Mouse (Mus musculus): ENCODE measurements around the gene Banp. TPM values are rescaled to one million over a fixed set of nuclear protein-coding genes. Genes with fewer than 3 reads are reported as not detected.

The Banp gene
- total RNA-seq, 2 experiments from 2014 or later: 16.3 to 94.6 TPM

GRCm38 (mm10) chr8:122047206-122047870 is 97.8 kb downstream of the Banp start:
- no peak for ATAC-seq (replicated peaks; ENCODE audit: low FRiP score, poor library complexity, severe bottlenecking)

DNA sequence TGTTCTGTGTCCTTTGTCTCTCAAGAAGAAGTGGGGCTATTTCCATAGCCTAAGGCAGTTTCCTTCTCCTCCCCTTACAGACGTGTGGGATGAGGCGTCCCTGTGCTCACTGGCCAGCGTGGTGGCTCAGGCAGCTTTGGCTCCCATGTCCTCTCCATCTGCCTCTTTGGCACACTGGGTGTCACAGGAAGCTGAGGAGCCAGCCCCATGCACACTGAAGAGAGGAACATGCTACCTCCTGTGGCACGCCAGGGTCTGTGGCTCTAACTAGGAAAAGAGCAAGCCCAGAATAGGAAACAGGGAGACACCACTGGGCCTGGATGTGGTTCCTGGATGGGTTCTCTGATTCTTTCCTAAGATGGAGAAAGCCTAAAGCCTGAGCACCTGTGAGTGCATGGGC is 99.7 kb downstream of the Banp start:
- ATAC-seq (replicated peaks; ENCODE audit: low FRiP score, poor library complexity, severe bottlenecking): no peak

DNA sequence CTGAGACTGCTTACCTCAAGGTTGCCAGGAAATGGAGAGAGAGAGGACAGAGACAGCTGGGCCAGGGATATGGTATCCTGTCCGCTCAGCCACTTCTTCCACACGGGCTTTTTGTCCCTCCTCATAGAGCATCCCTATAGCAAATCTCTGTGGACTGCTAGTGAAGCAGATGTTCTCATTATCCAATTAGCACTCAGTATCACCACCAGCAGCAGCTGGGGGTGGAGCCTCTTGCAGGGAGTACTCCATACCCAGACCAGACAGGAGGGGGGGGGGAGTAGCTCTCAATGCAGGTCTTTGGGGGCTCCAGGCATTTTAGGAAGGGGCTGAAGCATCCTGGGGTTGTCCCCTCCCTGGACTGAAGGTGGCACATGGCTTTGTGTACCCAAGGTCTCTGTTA is 100.4 kb downstream of the Banp start:
- ATAC-seq (replicated peaks; ENCODE audit: low FRiP score, poor library complexity, severe bottlenecking): no peak

DNA sequence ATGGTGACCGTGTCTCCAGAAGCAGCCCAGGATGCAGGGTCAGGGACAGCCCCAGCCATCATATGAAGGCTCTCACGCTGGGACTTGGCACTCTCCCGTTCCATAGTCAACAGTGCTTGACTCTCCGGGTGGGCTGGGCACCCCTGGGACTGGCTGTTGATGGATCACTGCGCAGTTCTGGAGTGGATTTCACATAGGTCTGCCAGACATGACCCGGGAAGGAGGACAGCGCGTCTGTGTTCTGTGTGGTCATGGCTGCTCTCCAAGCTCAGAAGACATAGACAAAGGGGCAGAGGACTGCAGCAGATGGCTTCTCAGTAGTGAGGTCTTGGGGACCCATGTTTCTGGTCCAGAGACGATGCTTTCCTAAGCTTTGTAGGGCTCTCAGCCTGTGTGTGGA is 101.1 kb downstream of the Banp start:
- no peak for ATAC-seq (replicated peaks; ENCODE audit: low FRiP score, poor library complexity, severe bottlenecking)

- ATAC-seq (replicated peaks; ENCODE audit: low FRiP score, poor library complexity, severe bottlenecking): no peak
These were observed 105.8 kb downstream of the Banp start for GRCm38 (mm10) chr8:122055321-122055720.

DNA sequence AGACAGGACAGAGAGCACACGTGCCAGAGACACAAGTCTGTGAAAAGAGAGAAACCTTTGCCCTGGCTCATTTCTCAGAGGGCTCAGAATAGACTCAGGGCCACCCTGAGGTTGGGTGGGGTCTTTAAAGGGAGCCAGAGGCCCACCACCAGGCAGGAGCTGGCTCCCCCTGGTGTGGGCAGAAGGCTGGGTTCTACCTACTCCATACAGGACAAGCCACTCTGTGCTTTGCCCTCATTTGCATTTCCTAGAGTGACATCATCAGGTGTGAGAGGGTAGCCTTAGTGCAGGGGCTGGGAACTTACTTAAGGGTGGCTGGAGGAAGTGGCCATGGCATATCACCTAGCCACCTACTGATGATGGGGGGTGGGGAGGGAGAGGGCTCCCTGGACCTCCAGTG is 106.6 kb downstream of the Banp start:
- ATAC-seq (replicated peaks; ENCODE audit: low FRiP score, poor library complexity, severe bottlenecking): no peak

DNA sequence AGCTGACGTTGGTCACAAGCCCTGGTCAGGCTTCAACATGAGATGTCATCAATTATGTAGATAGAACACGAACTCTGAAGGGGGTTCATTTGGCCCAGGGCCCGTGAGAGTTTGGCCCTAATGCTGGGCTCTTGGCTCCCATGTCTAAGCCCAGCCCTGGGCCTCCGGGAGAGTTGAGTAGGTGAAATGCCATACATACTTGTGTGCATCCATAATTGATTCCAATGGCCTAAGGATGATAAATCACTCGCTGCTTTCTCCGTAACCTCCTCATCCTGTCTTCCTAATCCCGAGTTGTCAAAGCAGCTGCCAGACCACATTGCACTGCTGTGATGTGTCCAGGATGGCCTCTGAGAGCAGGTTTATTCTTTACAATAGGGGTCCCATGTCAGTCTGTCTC is 107.3 kb downstream of the Banp start:
- ATAC-seq (replicated peaks; ENCODE audit: low FRiP score, poor library complexity, severe bottlenecking): no peak

DNA sequence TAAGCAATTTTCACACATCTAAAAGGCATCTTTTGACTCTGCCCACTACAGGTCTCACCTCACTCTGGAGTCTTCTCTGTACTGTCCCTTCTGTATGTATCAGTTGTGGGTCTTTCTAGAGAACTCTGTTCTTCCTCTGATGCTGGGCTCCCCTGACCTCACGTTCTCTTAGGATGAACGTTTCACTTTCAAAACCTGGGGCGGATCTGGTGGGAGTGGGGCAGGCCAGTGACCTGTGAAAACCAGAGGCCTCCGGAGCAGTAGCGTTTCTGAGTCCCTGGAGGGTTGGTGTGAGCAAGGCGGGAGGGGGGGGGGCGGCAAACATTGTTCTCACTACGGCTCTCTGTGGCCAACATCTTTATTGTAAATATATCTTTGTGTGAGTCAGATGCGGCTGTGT is 109.0 kb downstream of the Banp start:
- ATAC-seq (replicated peaks; ENCODE audit: low FRiP score, poor library complexity, severe bottlenecking): no peak

GRCm38 (mm10) chr8:122058951-122059350 is 109.4 kb downstream of the Banp start:
- ATAC-seq (replicated peaks; ENCODE audit: low FRiP score, poor library complexity, severe bottlenecking): no peak

DNA sequence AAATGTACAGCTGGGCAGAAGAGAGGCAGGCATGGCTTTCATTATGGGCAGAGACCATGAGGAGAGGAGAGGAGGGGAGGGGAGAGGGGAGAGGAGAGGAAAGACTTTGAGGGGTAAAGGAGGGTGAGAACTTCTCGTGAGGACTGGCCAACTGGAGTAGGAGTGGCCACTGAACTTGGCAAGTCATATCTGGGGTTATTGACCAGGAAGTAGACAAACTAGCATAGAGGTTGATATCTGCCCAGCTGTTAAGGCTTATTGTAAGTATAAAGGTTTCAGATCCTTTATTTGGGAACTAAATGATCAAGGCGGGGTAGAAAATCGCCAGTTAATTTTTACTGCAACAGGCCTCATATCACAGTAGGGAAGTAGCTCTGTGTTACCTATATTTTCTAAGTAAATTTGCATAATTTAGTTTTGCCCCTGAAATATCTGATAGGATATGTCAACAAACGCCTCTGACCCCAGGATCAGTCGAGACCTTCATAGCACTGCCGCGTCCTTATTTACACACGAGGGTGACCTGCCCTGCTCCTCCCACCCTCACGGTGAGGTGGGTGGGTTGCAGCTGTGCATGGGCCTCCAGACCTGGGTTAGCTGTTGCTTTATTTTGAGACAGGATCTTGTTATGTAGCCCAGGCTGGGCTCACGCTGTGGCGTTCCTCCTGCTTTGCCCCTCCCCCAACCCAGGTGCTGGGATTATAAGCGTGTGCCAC is 113.1 kb downstream of the Banp start:
- ATAC-seq (replicated peaks; ENCODE audit: low FRiP score, poor library complexity, severe bottlenecking): no peak

GRCm38 (mm10) chr8:122064353-122064752 is 114.8 kb downstream of the Banp start:
- ATAC-seq (replicated peaks; ENCODE audit: low FRiP score, poor library complexity, severe bottlenecking): no peak

DNA sequence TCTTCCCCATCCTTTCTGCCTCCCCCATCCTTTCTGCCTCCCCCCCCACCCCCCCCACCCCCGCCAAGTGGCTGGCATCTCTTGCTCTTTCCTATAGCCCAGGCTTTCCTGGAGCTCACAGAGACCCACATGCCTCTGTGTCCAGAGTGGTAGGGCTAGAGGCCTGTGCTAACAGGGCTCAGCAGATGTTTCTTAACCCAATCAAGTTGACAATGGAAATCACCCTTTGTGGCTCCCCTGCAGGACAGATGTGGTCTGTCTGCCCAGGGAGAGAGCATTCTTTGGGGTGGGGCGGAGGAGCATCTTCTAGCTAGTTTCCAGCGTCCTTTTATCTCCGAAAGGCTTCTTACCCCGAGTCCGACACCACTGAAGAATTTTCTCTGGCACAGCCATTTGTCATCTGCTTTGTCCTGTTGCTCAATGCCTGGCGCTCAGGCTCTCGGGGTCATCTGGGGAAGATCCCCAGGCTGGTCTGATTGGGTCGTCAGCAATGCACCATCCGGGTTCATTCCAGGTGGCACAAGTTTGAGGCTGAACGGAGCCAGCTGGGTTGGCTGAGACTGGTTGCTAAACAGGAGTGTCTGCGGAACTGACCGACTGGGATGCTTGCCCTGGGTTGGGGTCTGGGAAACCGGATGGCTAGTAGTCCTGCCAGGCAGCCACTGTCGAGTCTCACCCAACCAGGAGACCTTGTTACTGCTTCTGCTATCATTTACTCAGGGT is 118.4 kb downstream of the Banp start:
- ATAC-seq (replicated peaks; ENCODE audit: low FRiP score, poor library complexity, severe bottlenecking): no peak

- no peak for ATAC-seq (replicated peaks; ENCODE audit: low FRiP score, poor library complexity, severe bottlenecking)
These were observed 119.1 kb downstream of the Banp start for GRCm38 (mm10) chr8:122068609-122069008.

DNA sequence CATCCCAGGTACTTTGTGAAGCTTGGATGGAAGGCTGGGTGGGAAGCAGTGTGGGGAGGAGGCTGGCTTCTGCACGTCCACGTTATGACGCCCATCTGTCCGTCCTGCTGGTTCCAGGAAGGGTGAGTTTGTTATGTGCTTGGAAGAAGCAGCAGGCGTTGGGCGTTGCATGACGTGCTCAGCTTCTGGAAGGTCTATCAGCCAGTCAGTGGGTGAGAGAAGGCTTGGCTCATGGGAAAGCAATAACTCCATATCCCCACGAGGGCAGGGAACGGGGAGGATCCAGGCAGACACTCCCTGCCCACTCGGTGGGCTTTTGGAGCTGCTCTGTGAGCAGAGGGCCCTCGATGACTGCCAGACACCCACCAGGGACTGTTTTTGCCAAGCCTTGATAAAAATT is 119.7 kb downstream of the Banp start:
- no peak for ATAC-seq (replicated peaks; ENCODE audit: low FRiP score, poor library complexity, severe bottlenecking)

- ATAC-seq (replicated peaks; ENCODE audit: low FRiP score, poor library complexity, severe bottlenecking): no peak
These were observed 121.6 kb downstream of the Banp start for GRCm38 (mm10) chr8:122071193-122071592.

GRCm38 (mm10) chr8:122073964-122074363 is 124.4 kb downstream of the Banp start:
- ATAC-seq (replicated peaks; ENCODE audit: low FRiP score, poor library complexity, severe bottlenecking): no peak

GRCm38 (mm10) chr8:122074442-122074841 is 124.9 kb downstream of the Banp start:
- ATAC-seq (replicated peaks; ENCODE audit: low FRiP score, poor library complexity, severe bottlenecking): no peak

DNA sequence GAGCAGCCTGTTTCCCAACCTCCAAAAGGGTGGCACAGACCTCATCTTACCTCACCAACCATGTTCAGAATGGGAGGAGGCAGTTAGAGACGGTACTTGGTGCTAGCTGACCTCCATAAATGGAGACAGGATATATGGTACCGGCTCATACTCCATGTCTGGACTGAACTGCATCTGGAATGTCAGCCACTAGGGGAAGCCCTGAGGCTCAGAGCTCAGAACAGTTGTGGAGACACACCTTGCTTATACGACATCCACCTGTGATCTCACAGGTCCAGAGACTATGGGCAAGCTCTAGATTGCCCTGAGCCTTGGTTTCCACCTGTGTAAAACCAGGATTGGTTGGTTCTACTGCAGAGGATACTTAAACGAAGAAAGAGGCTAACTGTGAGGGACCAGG is 125.4 kb downstream of the Banp start:
- no peak for ATAC-seq (replicated peaks; ENCODE audit: low FRiP score, poor library complexity, severe bottlenecking)

DNA sequence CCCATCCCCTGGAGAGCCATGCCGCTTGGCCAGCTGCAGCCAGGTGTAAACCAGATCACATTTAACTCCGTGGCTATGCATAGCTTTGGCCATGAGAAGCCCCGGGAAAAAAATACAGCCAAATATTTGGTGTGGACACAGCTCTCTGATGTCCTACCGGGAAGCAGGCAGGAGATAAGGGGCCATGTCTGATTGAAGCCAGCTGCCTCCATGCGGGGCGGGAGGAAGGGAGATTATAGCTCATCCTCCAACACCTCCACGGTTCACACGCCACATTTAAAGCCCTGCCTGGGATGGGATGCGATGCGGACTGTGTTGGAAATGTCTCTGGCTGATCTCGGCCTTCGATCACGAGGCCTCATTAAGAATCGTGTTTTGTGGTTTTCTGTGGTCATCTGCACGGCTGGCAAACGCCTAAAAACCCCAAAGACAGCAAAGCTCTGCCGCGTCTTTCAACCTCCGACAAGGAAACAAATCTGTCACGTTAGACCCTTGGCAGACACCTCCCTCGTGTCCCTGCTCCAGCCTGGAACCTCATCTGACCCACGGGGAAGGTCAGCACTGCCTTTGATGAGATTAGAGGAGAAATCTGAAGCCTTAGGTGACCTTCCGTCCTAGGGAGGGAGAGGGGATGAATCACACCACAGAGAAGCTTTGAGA is 126.8 kb downstream of the Banp start:
- ATAC-seq (replicated peaks; ENCODE audit: low FRiP score, poor library complexity, severe bottlenecking): no peak

DNA sequence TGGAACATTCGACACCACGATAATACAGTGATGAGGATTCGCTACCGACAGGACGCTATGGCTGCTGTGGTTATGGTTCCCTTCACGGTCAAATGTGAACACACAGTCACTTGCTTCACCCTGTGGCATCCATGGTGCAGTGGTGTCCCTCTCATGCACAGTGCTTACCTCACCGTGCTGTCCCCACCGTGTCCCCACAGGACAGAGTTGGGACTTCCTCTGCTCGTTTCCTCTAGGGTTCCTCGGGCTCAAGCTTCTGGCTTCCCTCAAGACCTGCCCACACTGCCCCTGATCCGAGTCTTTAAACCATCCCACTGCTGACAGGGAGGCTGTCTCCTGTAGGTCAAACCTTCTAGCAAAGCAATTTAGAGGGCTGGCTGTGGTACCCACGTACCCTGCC is 128.8 kb downstream of the Banp start:
- no peak for ATAC-seq (replicated peaks; ENCODE audit: low FRiP score, poor library complexity, severe bottlenecking)
